Mouse (Mus musculus): Measurements from ENCODE around the gene Lmntd1. TPM values are rescaled to one million over a fixed set of nuclear protein-coding genes. Genes with fewer than 3 reads are reported as not detected.

Gene Lmntd1
- polyA plus RNA-seq, 1 experiment from 2014 or later = 1.6 TPM

DNA sequence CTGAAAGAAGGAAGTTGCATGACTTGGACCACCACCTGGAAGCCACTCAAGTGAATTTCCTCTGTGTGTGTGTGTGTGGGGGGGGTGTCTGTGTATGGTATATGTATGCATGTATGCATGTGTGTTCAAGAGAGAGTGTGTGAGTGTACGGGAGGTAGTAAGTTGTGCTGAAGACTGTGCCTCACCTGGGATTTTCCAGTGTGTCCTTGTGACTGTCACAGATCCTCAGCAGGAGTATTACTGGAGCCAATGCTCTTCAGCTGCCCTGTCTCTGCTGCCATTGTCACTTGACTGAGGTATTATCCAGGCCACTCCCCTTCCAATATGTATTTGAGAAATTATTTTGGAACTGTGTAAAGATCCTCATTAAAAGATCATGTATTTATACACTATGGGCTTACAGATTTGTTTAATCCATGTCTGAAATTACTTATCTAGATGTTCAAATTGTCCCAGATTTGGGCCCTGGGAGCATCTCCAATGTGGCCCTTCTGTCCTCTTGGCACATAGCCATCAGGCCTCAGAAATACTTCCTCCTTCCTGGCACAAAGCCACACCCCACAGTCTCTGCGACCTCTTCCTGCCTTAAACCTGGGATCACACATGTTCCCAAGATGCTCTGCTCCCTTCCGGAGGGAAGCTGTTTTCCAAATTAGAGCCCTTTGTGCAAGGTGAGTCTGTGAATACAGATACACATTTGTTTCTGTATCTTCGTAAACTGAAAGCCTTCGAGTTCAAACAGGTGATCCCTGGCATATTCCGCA, 40.7 kb downstream of the Lmntd1 start:
- no peaks in the 10 kb centered on the region for H3K9me3 ChIP-seq (ENCODE audit: low read length)
- H3K9ac ChIP-seq (replicated peaks; ENCODE audit: low read length) = no peak overlapping the region
- H3K4me1 ChIP-seq (ENCODE audit: insufficient read depth, low read length) = peaks cover 6% of the 10 kb centered on the region
- WGBS = 82% methylated on average over 6 of the region's 6 CpGs
- no peak for ATAC-seq (ENCODE audit: low FRiP score, low TSS enrichment)
- H3K4me2 ChIP-seq (replicated peaks; ENCODE audit: low read depth, low read length) = no peak overlapping the region
- no peak overlapping the region for H3K27ac ChIP-seq (ENCODE audit: low read length)
- H3K4me3 ChIP-seq (ENCODE audit: low read length) = no peak overlapping the region
- H3K27me3 ChIP-seq (ENCODE audit: insufficient read depth, low read length) = no peaks in the 10 kb centered on the region
- no peaks in the 10 kb centered on the region for H3K36me3 ChIP-seq (ENCODE audit: insufficient read depth, low read length)

DNA sequence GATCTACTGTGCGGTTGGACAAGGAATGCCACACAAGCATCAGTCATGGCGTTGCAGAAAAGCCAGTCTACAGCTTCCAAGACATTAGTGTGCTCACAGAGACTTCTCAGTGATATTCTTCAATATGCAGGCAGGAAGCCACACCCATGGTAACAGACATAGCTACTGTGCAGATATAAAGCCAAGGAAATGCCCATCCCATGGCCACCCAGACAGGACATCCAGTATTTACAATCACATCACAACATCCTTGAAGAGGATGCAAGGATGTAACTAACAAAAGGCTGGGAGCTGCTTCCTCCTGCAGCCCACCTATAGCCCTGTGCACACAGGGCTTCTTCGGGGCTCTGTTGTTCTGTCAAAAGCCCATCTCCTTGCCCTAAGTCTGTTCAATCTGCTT, 45.4 kb downstream of the Lmntd1 start:
- Histone ChIP-seq H3K9me3 (ENCODE audit: low read length) (no peaks in the 10 kb centered on the region), H3K4me1 (ENCODE audit: insufficient read depth, low read length) (no peaks in the 10 kb centered on the region), H3K36me3 (ENCODE audit: insufficient read depth, low read length) (no peaks in the 10 kb centered on the region), H3K9ac (replicated peaks; ENCODE audit: low read length) (no peak overlapping the region), H3K4me2 (replicated peaks; ENCODE audit: low read depth, low read length) (no peak overlapping the region), H3K27me3 (ENCODE audit: insufficient read depth, low read length) (no peaks in the 10 kb centered on the region), H3K4me3 (ENCODE audit: low read length) (no peak overlapping the region), H3K27ac (ENCODE audit: low read length) (no peak overlapping the region)
- no peak for ATAC-seq (ENCODE audit: low FRiP score, low TSS enrichment)
- 76% methylated on average over 3 of the region's 3 CpGs for WGBS

DNA sequence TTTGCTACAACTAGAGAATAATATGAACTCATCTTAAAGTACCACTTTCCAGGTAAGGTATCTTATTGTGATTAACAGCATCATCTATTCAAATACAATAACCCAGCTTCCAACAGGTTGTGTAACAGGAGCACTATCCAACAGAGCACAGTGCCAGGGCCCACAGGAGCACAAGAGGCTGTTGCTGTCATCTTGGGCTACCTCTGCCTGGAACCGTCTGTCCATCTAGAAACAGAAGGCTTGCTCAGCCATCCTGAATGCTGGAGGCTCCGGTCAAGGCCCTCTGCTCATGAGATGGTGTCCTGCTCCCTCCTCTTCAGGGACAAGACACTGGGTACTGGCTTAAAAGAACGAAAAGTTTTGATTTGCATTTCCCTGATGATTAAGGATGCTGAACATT, 46.3 kb downstream of the Lmntd1 start:
- H3K4me1 ChIP-seq (ENCODE audit: insufficient read depth, low read length) = no peaks in the 10 kb centered on the region
- H3K4me3 ChIP-seq (ENCODE audit: low read length) = no peak overlapping the region
- no peaks in the 10 kb centered on the region for H3K36me3 ChIP-seq (ENCODE audit: insufficient read depth, low read length)
- H3K27me3 ChIP-seq (ENCODE audit: insufficient read depth, low read length) = no peaks in the 10 kb centered on the region
- WGBS = 87% methylated on average over 3 of the region's 3 CpGs
- H3K9ac ChIP-seq (replicated peaks; ENCODE audit: low read length) = no peak overlapping the region
- H3K9me3 ChIP-seq (ENCODE audit: low read length) = no peaks in the 10 kb centered on the region
- no peak overlapping the region for H3K4me2 ChIP-seq (replicated peaks; ENCODE audit: low read depth, low read length)
- no peak for ATAC-seq (ENCODE audit: low FRiP score, low TSS enrichment)
- no peak overlapping the region for H3K27ac ChIP-seq (ENCODE audit: low read length)

DNA sequence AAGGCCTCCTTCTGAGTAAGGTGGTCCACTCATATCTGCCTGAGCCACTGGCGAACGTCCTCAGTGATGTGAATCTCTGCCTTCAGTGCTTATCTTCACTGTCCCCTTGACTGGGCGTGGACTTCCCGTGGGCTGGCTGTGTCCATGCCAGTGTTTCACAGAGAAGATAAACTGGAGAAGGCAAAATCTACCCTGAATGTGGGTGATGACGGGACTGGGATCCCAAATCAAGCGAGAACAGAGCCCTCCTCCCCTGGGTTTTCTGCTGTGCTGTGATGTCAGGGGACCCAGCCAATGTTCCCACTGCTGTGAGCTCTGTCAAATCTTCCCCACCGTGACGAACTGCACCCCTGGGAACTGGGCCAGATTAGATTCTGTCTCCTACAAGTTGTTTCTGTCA, 46.8 kb downstream of the Lmntd1 start:
- H3K4me3 ChIP-seq (ENCODE audit: low read length) = no peak overlapping the region
- no peak for ATAC-seq (ENCODE audit: low FRiP score, low TSS enrichment)
- H3K4me1 ChIP-seq (ENCODE audit: insufficient read depth, low read length) = no peaks in the 10 kb centered on the region
- no peak overlapping the region for H3K27ac ChIP-seq (ENCODE audit: low read length)
- no peaks in the 10 kb centered on the region for H3K36me3 ChIP-seq (ENCODE audit: insufficient read depth, low read length)
- 69% methylated on average over 8 of the region's 8 CpGs for WGBS
- H3K4me2 ChIP-seq (replicated peaks; ENCODE audit: low read depth, low read length) = no peak overlapping the region
- H3K27me3 ChIP-seq (ENCODE audit: insufficient read depth, low read length) = no peaks in the 10 kb centered on the region
- H3K9ac ChIP-seq (replicated peaks; ENCODE audit: low read length) = no peak overlapping the region
- no peaks in the 10 kb centered on the region for H3K9me3 ChIP-seq (ENCODE audit: low read length)

DNA sequence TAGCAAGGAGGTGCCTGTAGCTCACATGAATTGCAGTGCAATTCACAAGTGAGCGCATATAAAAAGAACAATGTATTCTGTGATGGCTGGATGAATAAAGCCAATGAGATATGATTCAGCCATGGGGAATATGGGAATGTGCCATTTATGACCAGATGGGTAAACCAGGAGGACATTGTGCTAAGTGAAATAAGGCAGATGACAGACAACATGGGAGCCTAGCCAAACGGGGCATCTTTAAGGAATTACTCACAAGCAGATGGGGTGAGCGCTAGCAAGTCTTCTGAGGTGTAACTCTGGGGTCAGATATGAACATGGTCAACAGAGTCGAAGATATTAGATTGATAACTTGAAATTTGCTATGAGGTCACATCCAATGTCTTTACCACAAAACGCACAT, 48.5 kb downstream of the Lmntd1 start:
- no peaks in the 10 kb centered on the region for H3K27me3 ChIP-seq (ENCODE audit: insufficient read depth, low read length)
- H3K4me3 ChIP-seq (ENCODE audit: low read length) = no peak overlapping the region
- no peak overlapping the region for H3K27ac ChIP-seq (ENCODE audit: low read length)
- no peak overlapping the region for H3K9ac ChIP-seq (replicated peaks; ENCODE audit: low read length)
- H3K4me2 ChIP-seq (replicated peaks; ENCODE audit: low read depth, low read length) = no peak overlapping the region
- WGBS = 95% methylated on average over 5 of the region's 5 CpGs
- no peaks in the 10 kb centered on the region for H3K36me3 ChIP-seq (ENCODE audit: insufficient read depth, low read length)
- H3K4me1 ChIP-seq (ENCODE audit: insufficient read depth, low read length) = no peaks in the 10 kb centered on the region
- ATAC-seq (ENCODE audit: low FRiP score, low TSS enrichment) = no peak
- H3K9me3 ChIP-seq (ENCODE audit: low read length) = no peaks in the 10 kb centered on the region

DNA sequence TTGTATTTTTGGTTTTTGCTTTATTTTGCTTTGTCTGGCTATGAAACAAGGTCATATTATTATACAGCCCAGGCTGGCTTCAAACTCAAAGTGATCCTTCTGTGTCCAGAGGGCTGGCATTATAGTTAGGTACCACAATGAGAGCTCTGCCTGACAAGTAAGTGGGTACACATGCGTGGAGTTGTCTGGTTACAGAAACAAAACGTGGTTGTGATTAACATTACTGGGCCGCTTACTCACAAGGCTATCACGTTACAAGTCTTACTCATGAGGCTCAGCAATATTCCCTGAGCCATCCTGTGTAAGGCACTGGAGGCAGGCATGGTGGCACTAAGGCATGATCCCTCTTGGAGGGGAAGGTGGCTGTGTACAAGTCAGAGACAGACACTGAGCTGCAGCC, 49.4 kb downstream of the Lmntd1 start:
- H3K4me1 ChIP-seq (ENCODE audit: insufficient read depth, low read length) = no peaks in the 10 kb centered on the region
- no peak overlapping the region for H3K4me3 ChIP-seq (ENCODE audit: low read length)
- no peaks in the 10 kb centered on the region for H3K9me3 ChIP-seq (ENCODE audit: low read length)
- H3K27ac ChIP-seq (ENCODE audit: low read length) = no peak overlapping the region
- H3K4me2 ChIP-seq (replicated peaks; ENCODE audit: low read depth, low read length) = no peak overlapping the region
- no peak overlapping the region for H3K9ac ChIP-seq (replicated peaks; ENCODE audit: low read length)
- no peaks in the 10 kb centered on the region for H3K36me3 ChIP-seq (ENCODE audit: insufficient read depth, low read length)
- no peaks in the 10 kb centered on the region for H3K27me3 ChIP-seq (ENCODE audit: insufficient read depth, low read length)
- no peak for ATAC-seq (ENCODE audit: low FRiP score, low TSS enrichment)
- WGBS = 52% methylated on average over 4 of the region's 4 CpGs

DNA sequence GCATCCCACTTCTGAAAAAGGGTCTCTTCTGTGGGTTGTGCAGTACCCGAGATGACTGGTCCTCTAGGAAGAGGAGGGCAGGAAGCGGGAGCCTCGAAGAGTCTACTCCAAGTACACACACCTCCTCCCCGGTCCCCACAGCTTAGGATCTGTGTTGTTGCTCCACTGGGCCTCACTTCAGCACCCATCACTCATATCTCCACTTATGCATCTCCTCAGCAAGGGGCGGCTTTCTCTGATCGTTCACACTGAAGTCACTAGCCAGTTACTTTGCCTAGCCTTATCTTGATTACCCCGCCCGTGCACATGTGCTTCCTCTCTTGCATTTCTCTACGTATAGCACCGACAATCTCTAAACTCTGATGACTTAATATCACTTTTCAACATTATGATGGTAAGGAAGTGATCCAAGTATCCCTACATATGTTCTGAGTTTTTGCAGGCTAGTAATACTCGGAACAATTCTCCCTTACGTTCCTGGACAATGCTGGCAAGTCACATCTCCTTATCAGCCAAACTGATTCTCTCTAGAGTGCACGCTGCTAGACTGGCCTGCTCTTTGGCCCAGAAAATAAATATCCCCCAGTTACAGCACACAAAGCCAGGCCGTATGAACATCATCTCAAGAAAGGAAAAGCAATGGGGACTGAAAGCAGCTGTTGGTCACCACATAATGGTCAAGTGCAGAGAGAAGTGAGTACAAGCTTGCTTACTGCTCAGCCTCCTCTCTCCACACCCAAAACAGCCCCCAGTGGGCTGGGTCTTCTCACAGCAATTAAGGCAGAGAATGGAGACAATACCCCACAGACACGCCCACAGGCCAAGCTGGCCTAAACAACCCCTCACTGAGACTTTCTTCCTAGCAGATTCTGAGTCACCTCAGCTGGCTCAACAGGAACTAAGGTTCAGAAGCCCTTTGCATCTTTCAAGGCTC, 56.8 kb downstream of the Lmntd1 start:
- peaks cover 7% of the 10 kb centered on the region; the same call in 1 of the 2 replicates for H3K4me1 ChIP-seq (ENCODE audit: insufficient read depth, low read length)
- WGBS = 59% methylated on average over 15 of the region's 15 CpGs
- ATAC-seq (ENCODE audit: low FRiP score, low TSS enrichment) = 0 out of 2 replicates have a peak, but pooled peaks have one; percentile 51
- no peak overlapping the region for H3K4me2 ChIP-seq (replicated peaks; ENCODE audit: low read depth, low read length)
- H3K27me3 ChIP-seq (ENCODE audit: insufficient read depth, low read length) = no peaks in the 10 kb centered on the region
- H3K9ac ChIP-seq (replicated peaks; ENCODE audit: low read length) = no peak overlapping the region
- H3K27ac ChIP-seq (ENCODE audit: low read length) = no peak overlapping the region
- no peaks in the 10 kb centered on the region for H3K36me3 ChIP-seq (ENCODE audit: insufficient read depth, low read length)
- no peaks in the 10 kb centered on the region for H3K9me3 ChIP-seq (ENCODE audit: low read length)
- H3K4me3 ChIP-seq (ENCODE audit: low read length) = no peak overlapping the region

DNA sequence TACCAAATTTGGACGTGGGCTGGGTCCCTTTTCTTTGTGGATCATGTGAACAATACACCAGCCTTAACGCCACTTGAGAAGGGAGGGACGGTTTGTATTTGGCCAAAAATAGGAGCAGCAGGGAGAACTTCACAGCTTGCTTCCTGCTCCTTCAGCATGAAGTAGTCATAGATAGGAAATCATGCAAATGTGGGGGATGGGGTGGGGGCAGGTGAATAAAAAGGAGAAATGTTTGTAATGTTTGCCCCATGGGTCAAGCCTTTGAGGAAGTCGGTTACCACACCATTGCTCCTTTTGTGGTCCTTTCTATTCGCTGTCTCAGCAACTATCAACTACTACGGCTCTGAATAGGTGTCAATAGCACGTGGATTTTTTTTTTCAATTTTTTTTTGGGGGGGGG, 60.9 kb downstream of the Lmntd1 start:
- Histone ChIP-seq H3K4me1 (ENCODE audit: insufficient read depth, low read length) (peaks cover 13% of the 10 kb centered on the region; the same call in 1 of the 2 replicates), H3K9ac (replicated peaks; ENCODE audit: low read length) (no peak overlapping the region), H3K4me2 (replicated peaks; ENCODE audit: low read depth, low read length) (no peak overlapping the region), H3K36me3 (ENCODE audit: insufficient read depth, low read length) (no peaks in the 10 kb centered on the region), H3K9me3 (ENCODE audit: low read length) (no peaks in the 10 kb centered on the region), H3K27me3 (ENCODE audit: insufficient read depth, low read length) (no peaks in the 10 kb centered on the region), H3K4me3 (ENCODE audit: low read length) (no peak overlapping the region), H3K27ac (ENCODE audit: low read length) (no peak overlapping the region)
- ATAC-seq (ENCODE audit: low FRiP score, low TSS enrichment) = no peak
- WGBS = 74% methylated on average over 7 of the region's 7 CpGs

DNA sequence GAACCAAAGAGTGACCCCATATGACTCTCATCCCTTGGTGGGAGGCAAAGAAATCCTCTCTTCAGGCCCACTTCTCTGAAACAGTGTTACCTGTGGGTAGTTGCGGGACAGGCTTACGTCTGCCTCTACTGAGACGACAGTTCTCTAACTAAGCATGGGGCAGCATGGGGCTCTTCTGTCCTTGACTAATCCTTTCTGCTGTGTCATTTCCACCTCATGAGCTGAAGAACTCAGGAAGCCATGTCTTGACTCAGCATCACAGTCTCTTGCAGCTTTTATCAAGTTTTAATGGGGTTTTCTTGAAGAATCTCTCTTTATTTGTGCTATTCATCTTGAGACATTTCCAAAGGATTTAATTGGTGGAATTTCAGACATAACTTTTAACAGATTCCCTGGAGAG, 61.3 kb downstream of the Lmntd1 start:
- H3K36me3 ChIP-seq (ENCODE audit: insufficient read depth, low read length) = no peaks in the 10 kb centered on the region
- no peak overlapping the region for H3K4me3 ChIP-seq (ENCODE audit: low read length)
- H3K27me3 ChIP-seq (ENCODE audit: insufficient read depth, low read length) = no peaks in the 10 kb centered on the region
- H3K9ac ChIP-seq (replicated peaks; ENCODE audit: low read length) = no peak overlapping the region
- H3K4me2 ChIP-seq (replicated peaks; ENCODE audit: low read depth, low read length) = no peak overlapping the region
- H3K27ac ChIP-seq (ENCODE audit: low read length) = no peak overlapping the region
- 90% methylated on average over 3 of the region's 3 CpGs for WGBS
- H3K9me3 ChIP-seq (ENCODE audit: low read length) = no peaks in the 10 kb centered on the region
- no peak for ATAC-seq (ENCODE audit: low FRiP score, low TSS enrichment)
- peaks cover 13% of the 10 kb centered on the region; the same call in 1 of the 2 replicates for H3K4me1 ChIP-seq (ENCODE audit: insufficient read depth, low read length)

DNA sequence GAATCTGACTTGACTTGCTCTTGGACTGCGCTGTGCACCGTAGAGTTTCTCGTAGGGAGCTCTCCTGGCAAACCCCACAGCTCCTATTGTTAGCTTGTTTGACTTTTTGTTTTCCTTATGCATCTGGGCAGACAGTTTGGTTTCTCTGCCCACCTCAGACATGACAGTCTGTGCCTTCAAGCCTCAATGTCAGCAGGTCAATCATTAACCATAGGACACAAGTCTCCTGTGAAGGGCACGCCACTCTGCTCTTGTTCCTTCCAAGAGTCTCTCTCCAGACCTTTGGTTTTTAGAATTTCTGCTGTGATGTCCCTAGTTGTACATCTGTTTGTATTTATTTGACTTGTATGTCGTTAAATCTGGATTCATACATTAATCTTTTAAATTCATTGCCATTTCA, 63.1 kb downstream of the Lmntd1 start:
- Histone ChIP-seq H3K4me2 (replicated peaks; ENCODE audit: low read depth, low read length) (no peak overlapping the region), H3K9me3 (ENCODE audit: low read length) (no peaks in the 10 kb centered on the region), H3K27me3 (ENCODE audit: insufficient read depth, low read length) (no peaks in the 10 kb centered on the region), H3K4me3 (ENCODE audit: low read length) (no peak overlapping the region), H3K4me1 (ENCODE audit: insufficient read depth, low read length) (0 out of 2 replicates have a peak, but pooled peaks cover 6% of the 10 kb centered on the region), H3K36me3 (ENCODE audit: insufficient read depth, low read length) (no peaks in the 10 kb centered on the region), H3K27ac (ENCODE audit: low read length) (no peak overlapping the region), H3K9ac (replicated peaks; ENCODE audit: low read length) (no peak overlapping the region)
- ATAC-seq (ENCODE audit: low FRiP score, low TSS enrichment) = 0 out of 2 replicates have a peak, but pooled peaks have one; percentile 65
- 77% methylated on average over 5 of the region's 5 CpGs for WGBS

Data from kidney, embryonic 16.5 days (tissue).